Mouse (Mus musculus) myocyte (in vitro differentiated cells): Measurements from ENCODE around the gene Pi4kb. TPM values are rescaled to one million over a fixed set of nuclear protein-coding genes. Genes with fewer than 3 reads are reported as not detected.

Experiments used
- H3K27me3 ChIP-seq: one replicate; pipeline ENCODE4 v1.6.1; 2011; ENCODE audit not compliant: control insufficient read depth, insufficient read depth, insufficient read length
- H3K36me3 ChIP-seq: one replicate; pipeline ENCODE4 v1.6.1; 2011; ENCODE audit not compliant: control insufficient read depth, insufficient read depth
- H3K4me2 ChIP-seq: one replicate; pipeline ENCODE4 v1.6.1; 2011; ENCODE audit warnings: low read depth, control low read depth
- H3K4me3 ChIP-seq: one replicate; pipeline ENCODE4 v1.5.1; 2011; ENCODE audit warnings: mild to moderate bottlenecking, control low read depth, moderate library complexity
- H3K79me2 ChIP-seq: one replicate; pipeline ENCODE4 v1.6.1; 2011; ENCODE audit not compliant: control insufficient read depth, insufficient read depth
- H3ac ChIP-seq: one replicate; pipeline ENCODE4 v1.6.1; 2011; ENCODE audit not compliant: control insufficient read depth, insufficient read length
- CEBPB ChIP-seq: IDR thresholded peaks from 2 replicates; pipeline ENCODE4 v1.6.1; 2011; ENCODE audit warnings: mild to moderate bottlenecking, moderate library complexity; ENCODE audit not compliant: poor library complexity, insufficient read depth, severe bottlenecking
- E2F4 ChIP-seq: IDR thresholded peaks from one replicate; pipeline ENCODE4 v1.6.1; 2011; ENCODE audit warnings: mild to moderate bottlenecking, control low read depth, moderate library complexity; ENCODE audit not compliant: insufficient read depth
- MAX ChIP-seq: IDR thresholded peaks from one replicate; pipeline ENCODE4 v1.6.1; 2011; ENCODE audit warnings: low read depth, mild to moderate bottlenecking, control low read depth
- MYOD1 ChIP-seq, 3 experiments: IDR thresholded peaks; one replicate each; pipeline ENCODE4 v1.6.1; 2011; ENCODE audit warnings: control low read depth in 2 of 3, low read depth in 2 of 3, mild to moderate bottlenecking in 2 of 3, moderate library complexity in 1 of 3; ENCODE audit not compliant: insufficient read length in 2 of 3, control insufficient read depth in 1 of 3
- MYOG ChIP-seq, 3 experiments: IDR thresholded peaks; one replicate each; pipeline ENCODE4 v1.6.1; 2011; ENCODE audit warnings: control low read depth in 2 of 3, low read depth in 2 of 3, mild to moderate bottlenecking in 2 of 3; ENCODE audit not compliant: insufficient read length in 2 of 3, control insufficient read depth in 1 of 3, insufficient read depth in 1 of 3
- POLR2A ChIP-seq: IDR thresholded peaks from one replicate; pipeline ENCODE4 v1.6.1; 2011; ENCODE audit warnings: low read depth, mild to moderate bottlenecking, control low read depth, moderate library complexity; ENCODE audit not compliant: insufficient read length
- POLR2AphosphoS2 ChIP-seq: IDR thresholded peaks from one replicate; pipeline ENCODE4 v1.6.1; 2011; ENCODE audit warnings: low read depth, control low read depth; ENCODE audit not compliant: insufficient read length
- REST ChIP-seq: IDR thresholded peaks from one replicate; pipeline ENCODE4 v1.6.1; 2011; ENCODE audit warnings: mild to moderate bottlenecking, control low read depth, moderate library complexity; ENCODE audit not compliant: insufficient read depth, insufficient read length
- SRF ChIP-seq: IDR thresholded peaks from one replicate; pipeline ENCODE4 v1.6.1; 2011; ENCODE audit warnings: low read depth; ENCODE audit not compliant: control insufficient read depth, insufficient read length
- TCF12 ChIP-seq: IDR thresholded peaks from one replicate; pipeline ENCODE4 v1.6.1; 2011; ENCODE audit warnings: mild to moderate bottlenecking, control low read depth; ENCODE audit not compliant: poor library complexity, insufficient read depth, severe bottlenecking
- TCF3 ChIP-seq: IDR thresholded peaks from one replicate; pipeline ENCODE4 v1.6.1; 2011; ENCODE audit warnings: low read depth, control low read depth; ENCODE audit not compliant: insufficient read length
- USF1 ChIP-seq: IDR thresholded peaks from one replicate; pipeline ENCODE4 v1.6.1; 2011; ENCODE audit warnings: low read depth, mild to moderate bottlenecking, control low read depth, moderate library complexity
- polyA plus RNA-seq: library from polyadenylated mRNA; unstranded; fragments of >200 nt; fragmentation: generic; extraction: Trizol; gene quantifications from one replicate; pipeline ENCODE4 v1.2.1, GENCODE M21; 2012; ENCODE audit warnings: missing spikeins

The Pi4kb gene
- polyA plus RNA-seq, 1 experiment: 44.9 TPM

GRCm38 (mm10) chr3:94973620-94974019, 911 bp upstream of the Pi4kb start:
- H3K4me3 ChIP-seq: peak overlapping the region; percentile 90
- H3ac ChIP-seq: no peak overlapping the region
- no peaks in the 10 kb centered on the region for H3K36me3 ChIP-seq
- no peak for TF ChIP-seq POLR2AphosphoS2
- no peak for TF ChIP-seq SRF
- no peak for TF ChIP-seq CEBPB
- TF ChIP-seq REST: no peak
- no peak for TF ChIP-seq POLR2A
- no peak for TF ChIP-seq MAX
- TF ChIP-seq MYOG (IDR thresholded peaks at IDR 0.05; ENCODE audit: control insufficient read depth in 1 of 3, insufficient read depth in 1 of 3, insufficient read length in 2 of 3, low read depth in 2 of 3): no peak
- no peak for TF ChIP-seq USF1
- no peak for TF ChIP-seq E2F4
- TF ChIP-seq TCF12: no peak
- no peak for TF ChIP-seq TCF3
- TF ChIP-seq MYOD1 (IDR thresholded peaks at IDR 0.05; ENCODE audit: control insufficient read depth in 1 of 3, insufficient read length in 2 of 3, low read depth in 2 of 3): no peak
- H3K4me2 ChIP-seq: peak overlapping the region; percentile 94
- peaks cover 36% of the 10 kb centered on the region for H3K79me2 ChIP-seq
- H3K27me3 ChIP-seq: no peaks in the 10 kb centered on the region

DNA sequence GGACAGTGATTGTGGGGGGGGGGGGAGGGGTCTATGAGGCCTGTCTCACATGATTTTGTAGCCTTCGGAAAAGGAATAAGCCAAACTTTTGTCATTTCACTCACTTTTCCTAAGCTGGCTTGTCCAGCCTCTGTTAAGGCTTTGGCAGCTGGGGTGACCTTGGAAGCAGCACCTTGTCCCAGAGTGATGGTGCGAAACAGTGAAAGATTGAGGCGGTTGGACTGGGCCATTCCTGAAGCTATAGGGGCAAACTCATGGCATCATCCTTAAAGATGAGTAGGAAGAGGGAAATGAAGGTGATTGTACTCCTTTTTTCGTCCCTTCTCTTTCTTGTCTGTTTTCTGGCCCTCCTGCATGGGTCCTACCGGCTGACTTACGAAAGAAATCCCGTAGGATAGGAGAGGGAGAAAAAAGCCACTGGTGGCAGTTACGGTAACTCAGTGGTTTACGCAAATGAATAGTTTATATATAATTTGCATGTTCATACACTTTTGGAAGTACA, 454 bp upstream of the Pi4kb start:
- peak overlapping the region; percentile 44 for H3ac ChIP-seq
- peak overlapping the region; percentile 90 for H3K4me3 ChIP-seq
- no peaks in the 10 kb centered on the region for H3K27me3 ChIP-seq
- peak overlapping the region; percentile 94 for H3K4me2 ChIP-seq
- no peaks in the 10 kb centered on the region for H3K36me3 ChIP-seq
- TF ChIP-seq TCF12 (no peak), POLR2A (no peak), MAX (no peak), E2F4 (no peak), MYOD1 (IDR thresholded peaks at IDR 0.05; ENCODE audit: control insufficient read depth in 1 of 3, insufficient read length in 2 of 3, low read depth in 2 of 3) (no peak), POLR2AphosphoS2 (no peak), USF1 (no peak), CEBPB (no peak), SRF (no peak), MYOG (IDR thresholded peaks at IDR 0.05; ENCODE audit: control insufficient read depth in 1 of 3, insufficient read depth in 1 of 3, insufficient read length in 2 of 3, low read depth in 2 of 3) (no peak), REST (no peak), TCF3 (no peak)
- peaks cover 41% of the 10 kb centered on the region for H3K79me2 ChIP-seq

GRCm38 (mm10) chr3:94984312-94984711, 9.8 kb downstream of the Pi4kb start:
- H3K27me3 ChIP-seq: no peaks in the 10 kb centered on the region
- no peak overlapping the region for H3ac ChIP-seq
- H3K4me3 ChIP-seq: no peak overlapping the region
- TF ChIP-seq USF1 (no peak), MYOD1 (IDR thresholded peaks at IDR 0.05; ENCODE audit: control insufficient read depth in 1 of 3, insufficient read length in 2 of 3, low read depth in 2 of 3) (no peak), POLR2AphosphoS2 (no peak), POLR2A (no peak), CEBPB (no peak), TCF12 (no peak), E2F4 (no peak), MAX (no peak), SRF (no peak), TCF3 (no peak), REST (no peak), MYOG (IDR thresholded peaks at IDR 0.05; ENCODE audit: control insufficient read depth in 1 of 3, insufficient read depth in 1 of 3, insufficient read length in 2 of 3, low read depth in 2 of 3) (no peak)
- H3K4me2 ChIP-seq: no peak overlapping the region
- peaks cover 22% of the 10 kb centered on the region for H3K79me2 ChIP-seq
- H3K36me3 ChIP-seq: peaks cover 9% of the 10 kb centered on the region

GRCm38 (mm10) chr3:94985513-94985912, 11.0 kb downstream of the Pi4kb start:
- Histone ChIP-seq H3K4me3 (no peak overlapping the region), H3K79me2 (peaks cover 12% of the 10 kb centered on the region), H3ac (no peak overlapping the region), H3K27me3 (no peaks in the 10 kb centered on the region), H3K36me3 (peaks cover 9% of the 10 kb centered on the region), H3K4me2 (peak overlapping the region; percentile 20)
- TF ChIP-seq CEBPB: no peak
- TF ChIP-seq POLR2AphosphoS2: no peak
- peak in 2 of 3 experiments; percentile 51 to 68 for TF ChIP-seq MYOD1 (IDR thresholded peaks at IDR 0.05; ENCODE audit: control insufficient read depth in 1 of 3, insufficient read length in 2 of 3, low read depth in 2 of 3)

- no peak for TF ChIP-seq TCF3
- TF ChIP-seq USF1: peak; percentile 42
- TF ChIP-seq TCF12: no peak
- no peak for TF ChIP-seq CEBPB
- peak in 1 of 3 experiments; percentile 10 for TF ChIP-seq MYOD1 (IDR thresholded peaks at IDR 0.05; ENCODE audit: control insufficient read depth in 1 of 3, insufficient read length in 2 of 3, low read depth in 2 of 3)
- no peak for TF ChIP-seq POLR2AphosphoS2
- TF ChIP-seq POLR2A: no peak
- Histone ChIP-seq H3K4me3 (no peak overlapping the region), H3K4me2 (peak overlapping the region; percentile 66), H3K36me3 (peaks cover 4% of the 10 kb centered on the region), H3K79me2 (no peaks in the 10 kb centered on the region), H3K27me3 (no peaks in the 10 kb centered on the region), H3ac (no peak overlapping the region)
These were observed 13.0 kb downstream of the Pi4kb start for GRCm38 (mm10) chr3:94987578-94987977.
